Mouse (Mus musculus): Measurements from ENCODE around the gene Pik3r6. TPM values are rescaled to one million over a fixed set of nuclear protein-coding genes. Genes with fewer than 3 reads are reported as not detected.

Gene Pik3r6
- polyA plus RNA-seq, 1 experiment from 2014 or later: 1.6 TPM

DNA sequence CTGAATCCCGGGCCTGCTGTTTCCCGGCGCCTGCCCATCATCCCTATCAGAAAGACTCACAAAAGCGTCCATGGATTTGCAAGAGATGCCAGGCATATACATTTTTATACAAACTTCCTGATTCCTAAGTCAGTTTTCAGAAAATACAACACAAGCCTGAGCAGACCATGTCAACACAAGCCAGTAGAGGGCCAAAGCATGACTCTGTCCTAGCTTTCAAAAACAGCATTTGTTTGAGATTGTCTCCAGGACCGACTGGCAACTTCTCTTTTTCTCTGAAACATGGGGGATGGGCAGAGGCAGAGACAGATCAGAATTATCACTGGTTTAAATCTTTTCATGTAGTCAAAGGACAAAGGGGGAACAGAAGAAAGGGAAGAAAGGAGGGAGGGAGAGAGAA lies 18.5 kb downstream of the Pik3r6 start:
- Histone ChIP-seq H3K36me3 (no peaks in the 10 kb centered on the region), H3K4me3 (no peak overlapping the region), H3K4me1 (peaks cover 2% of the 10 kb centered on the region; the same call in 1 of the 2 replicates), H3K27ac (replicated peaks) (no peak overlapping the region), H3K9me3 (replicated peaks) (peaks cover 15% of the 10 kb centered on the region), H3K27me3 (ENCODE audit: low read depth, poor library complexity, severe bottlenecking) (no peaks in the 10 kb centered on the region)
- DNase-seq (ENCODE audit: low spot score): no peak
- WGBS: 82% methylated on average over 5 of the region's 5 CpGs

DNA sequence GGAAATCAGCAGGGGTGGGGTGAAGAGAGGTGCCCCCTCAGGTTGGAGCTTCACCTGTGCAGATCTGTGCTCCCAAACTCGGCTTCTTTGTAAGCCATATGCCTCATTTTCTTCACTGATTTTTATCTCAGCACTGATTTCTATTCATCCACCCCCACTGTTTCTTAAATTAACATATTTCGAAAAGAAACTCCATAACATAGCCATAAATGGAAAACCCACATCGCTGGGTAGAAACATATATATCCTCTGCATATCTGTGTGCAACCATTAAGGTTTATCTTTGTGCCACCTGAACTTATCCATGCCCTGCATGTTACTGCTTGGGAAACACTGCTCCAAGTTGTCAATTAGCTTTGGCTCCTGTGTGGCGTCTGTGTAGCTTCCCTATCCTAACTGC lies 23.6 kb downstream of the Pik3r6 start:
- H3K4me3 ChIP-seq: no peak overlapping the region
- H3K4me1 ChIP-seq: peaks cover 6% of the 10 kb centered on the region; the same call in 1 of the 2 replicates
- 82% methylated on average over 4 of the region's 4 CpGs for WGBS
- peaks cover 10% of the 10 kb centered on the region; the same call in 1 of the 2 replicates for H3K27me3 ChIP-seq (ENCODE audit: low read depth, poor library complexity, severe bottlenecking)
- H3K9me3 ChIP-seq (replicated peaks): no peaks in the 10 kb centered on the region
- no peak for DNase-seq (ENCODE audit: low spot score)
- no peaks in the 10 kb centered on the region for H3K36me3 ChIP-seq
- no peak overlapping the region for H3K27ac ChIP-seq (replicated peaks)

DNA sequence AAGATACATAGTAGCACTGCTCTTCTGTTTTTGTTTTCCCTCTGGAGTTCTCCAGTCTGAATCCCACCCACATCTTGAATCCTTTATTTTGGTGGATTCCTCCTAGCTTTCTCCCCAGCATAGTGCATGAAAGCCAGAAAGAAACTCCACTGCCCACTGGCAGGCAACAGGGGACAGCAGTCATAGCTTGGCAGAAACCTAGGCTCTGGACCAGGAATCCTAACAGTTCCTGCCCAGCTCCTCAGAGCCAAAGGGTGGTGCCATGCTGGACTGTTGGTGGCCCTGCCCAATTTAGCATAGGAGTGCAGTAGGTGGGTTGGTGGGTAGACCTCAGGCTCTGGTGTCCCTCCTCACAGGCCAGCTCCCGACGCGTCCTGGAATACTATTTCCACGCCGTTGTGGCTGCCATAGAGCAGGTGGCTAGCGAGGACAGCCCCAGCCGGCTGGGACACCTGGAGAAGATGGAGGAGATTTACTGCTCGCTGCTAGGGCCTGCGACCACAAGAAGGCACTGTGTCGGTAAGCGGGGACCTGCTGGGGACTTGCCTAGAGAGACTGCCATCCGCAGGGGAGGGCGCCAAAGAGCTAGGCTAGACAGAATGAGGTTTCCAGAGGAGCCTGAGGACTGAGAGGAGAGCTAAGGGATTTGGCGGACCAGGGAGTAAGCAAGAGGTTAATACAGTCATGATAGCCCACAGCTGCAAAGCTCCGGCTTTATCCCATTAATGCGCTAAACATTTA lies 28.4 kb downstream of the Pik3r6 start:
- Histone ChIP-seq H3K36me3 (no peaks in the 10 kb centered on the region), H3K4me3 (no peak overlapping the region), H3K27me3 (ENCODE audit: low read depth, poor library complexity, severe bottlenecking) (peaks cover 10% of the 10 kb centered on the region; the same call in 1 of the 2 replicates), H3K27ac (replicated peaks) (no peak overlapping the region), H3K4me1 (peaks cover 4% of the 10 kb centered on the region; the same call in 1 of the 2 replicates), H3K9me3 (replicated peaks) (no peaks in the 10 kb centered on the region)
- 30% methylated on average over 16 of the region's 16 CpGs for WGBS
- peak; percentile 30 for DNase-seq (ENCODE audit: low spot score)

DNA sequence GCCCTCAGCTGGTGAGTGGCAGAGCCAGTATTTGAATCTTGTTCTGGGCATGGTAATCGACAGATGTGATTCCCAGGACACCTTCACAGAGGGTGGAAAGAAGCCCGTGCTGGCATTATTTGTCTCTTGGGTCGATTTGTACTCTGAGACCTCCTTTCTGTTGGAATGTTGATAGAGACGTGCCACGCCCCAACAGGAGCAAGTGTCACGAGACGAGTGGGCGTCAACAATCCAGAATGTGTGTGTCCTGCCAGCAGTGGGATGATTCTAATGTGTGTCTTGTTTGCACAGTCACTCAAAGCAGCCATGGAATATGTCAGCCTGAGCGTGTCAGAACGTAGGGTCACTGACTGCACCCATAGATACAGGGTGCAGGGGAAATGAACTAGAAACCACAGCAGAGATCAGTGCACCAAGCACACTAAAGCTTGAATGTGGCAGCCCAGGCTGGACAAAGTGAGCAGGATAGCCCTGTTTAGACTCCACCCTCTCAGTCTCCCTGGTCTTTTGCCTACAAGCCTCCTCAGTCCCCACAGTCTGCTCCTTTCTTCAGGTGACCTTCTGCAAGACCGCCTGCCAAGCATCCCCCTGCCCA lies 29.2 kb downstream of the Pik3r6 start:
- Histone ChIP-seq H3K36me3 (no peaks in the 10 kb centered on the region), H3K27ac (replicated peaks) (no peak overlapping the region), H3K27me3 (ENCODE audit: low read depth, poor library complexity, severe bottlenecking) (peaks cover 10% of the 10 kb centered on the region; the same call in 1 of the 2 replicates), H3K9me3 (replicated peaks) (no peaks in the 10 kb centered on the region), H3K4me1 (peaks cover 8% of the 10 kb centered on the region; the same call in 1 of the 2 replicates), H3K4me3 (no peak overlapping the region)
- no peak for DNase-seq (ENCODE audit: low spot score)
- 82% methylated on average over 11 of the region's 11 CpGs for WGBS

DNA sequence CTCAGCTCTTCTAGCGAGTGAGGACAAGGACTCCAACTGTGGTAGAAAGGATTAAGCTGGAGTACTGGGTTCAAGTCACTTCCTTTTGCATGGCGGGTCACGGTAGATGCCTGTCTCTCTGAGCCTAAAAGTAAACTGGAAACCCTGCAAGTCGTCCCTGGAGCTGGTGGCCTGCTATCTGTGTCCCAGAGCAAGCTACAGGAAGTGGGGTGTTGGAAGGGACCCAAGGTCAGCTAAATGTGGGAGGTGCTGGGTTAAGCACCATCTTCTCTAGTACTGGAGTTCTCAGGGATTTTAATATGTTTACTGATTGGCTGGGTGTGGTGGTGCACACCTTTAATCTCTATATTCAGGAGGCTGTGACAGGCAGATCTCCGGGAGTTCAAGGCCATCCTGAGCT lies 30.0 kb downstream of the Pik3r6 start:
- H3K36me3 ChIP-seq: no peaks in the 10 kb centered on the region
- no peak overlapping the region for H3K27ac ChIP-seq (replicated peaks)
- DNase-seq (ENCODE audit: low spot score): no peak
- no peak overlapping the region for H3K4me3 ChIP-seq
- peaks cover 10% of the 10 kb centered on the region; the same call in 1 of the 2 replicates for H3K27me3 ChIP-seq (ENCODE audit: low read depth, poor library complexity, severe bottlenecking)
- no peaks in the 10 kb centered on the region for H3K9me3 ChIP-seq (replicated peaks)
- WGBS: 80% methylated on average over 5 of the region's 5 CpGs
- H3K4me1 ChIP-seq: peaks cover 8% of the 10 kb centered on the region; the same call in 1 of the 2 replicates

DNA sequence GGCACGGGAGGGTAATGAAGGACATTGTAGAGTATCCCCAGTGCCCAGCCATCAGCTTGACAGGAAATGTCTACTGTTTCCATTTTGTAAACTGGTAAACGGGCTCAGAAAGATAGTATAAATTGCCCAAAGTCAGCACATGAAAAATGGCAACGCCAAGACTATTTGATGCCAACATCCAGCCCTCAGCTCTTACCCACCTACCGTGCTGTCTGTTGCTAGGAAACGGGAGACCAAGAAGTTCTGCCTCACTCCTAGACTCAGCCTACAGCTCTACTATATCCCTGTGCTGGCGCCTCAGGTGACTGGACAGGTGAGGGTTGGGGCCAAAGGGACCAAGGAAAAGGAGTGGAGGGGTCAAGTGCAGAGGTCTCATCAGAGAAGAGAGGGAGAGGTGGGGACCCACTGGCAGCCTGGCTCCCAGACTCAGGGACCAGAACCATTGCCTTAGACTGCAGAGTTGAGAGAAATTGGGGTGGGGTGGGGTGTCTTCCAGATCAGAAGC lies 31.2 kb downstream of the Pik3r6 start:
- Histone ChIP-seq H3K27ac (replicated peaks) (no peak overlapping the region), H3K27me3 (ENCODE audit: low read depth, poor library complexity, severe bottlenecking) (peaks cover 10% of the 10 kb centered on the region; the same call in 1 of the 2 replicates), H3K4me1 (peaks cover 9% of the 10 kb centered on the region; the same call in 1 of the 2 replicates), H3K9me3 (replicated peaks) (no peaks in the 10 kb centered on the region), H3K36me3 (no peaks in the 10 kb centered on the region), H3K4me3 (no peak overlapping the region)
- WGBS: 89% methylated on average over 6 of the region's 6 CpGs
- no peak for DNase-seq (ENCODE audit: low spot score)

DNA sequence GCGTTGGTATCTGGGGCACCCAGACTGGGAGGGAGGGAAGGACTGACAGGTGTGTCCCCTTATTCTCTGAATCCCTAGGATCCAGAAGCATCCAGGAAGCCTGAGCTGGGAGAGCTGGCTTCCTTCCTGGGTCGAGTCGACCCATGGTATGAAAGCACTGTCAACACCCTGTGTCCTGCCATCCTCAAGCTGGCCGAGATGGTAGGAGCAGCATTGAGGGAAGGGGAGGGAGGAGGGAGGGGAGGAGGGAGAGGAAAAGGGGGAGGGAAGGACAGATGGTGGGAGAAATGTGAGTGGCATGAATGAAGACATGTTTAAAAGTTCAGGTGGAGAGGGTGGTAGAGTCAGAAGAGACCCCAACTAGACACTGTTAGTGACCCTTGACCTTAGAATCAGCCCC lies 33.2 kb downstream of the Pik3r6 start:
- Histone ChIP-seq H3K4me3 (no peak overlapping the region), H3K4me1 (peaks cover 14% of the 10 kb centered on the region; the same call in 1 of the 2 replicates), H3K9me3 (replicated peaks) (no peaks in the 10 kb centered on the region), H3K27ac (replicated peaks) (no peak overlapping the region), H3K36me3 (no peaks in the 10 kb centered on the region), H3K27me3 (ENCODE audit: low read depth, poor library complexity, severe bottlenecking) (0 out of 2 replicates have a peak, but pooled peaks cover 5% of the 10 kb centered on the region)
- DNase-seq (ENCODE audit: low spot score): no peak
- WGBS: 75% methylated on average over 4 of the region's 4 CpGs

DNA sequence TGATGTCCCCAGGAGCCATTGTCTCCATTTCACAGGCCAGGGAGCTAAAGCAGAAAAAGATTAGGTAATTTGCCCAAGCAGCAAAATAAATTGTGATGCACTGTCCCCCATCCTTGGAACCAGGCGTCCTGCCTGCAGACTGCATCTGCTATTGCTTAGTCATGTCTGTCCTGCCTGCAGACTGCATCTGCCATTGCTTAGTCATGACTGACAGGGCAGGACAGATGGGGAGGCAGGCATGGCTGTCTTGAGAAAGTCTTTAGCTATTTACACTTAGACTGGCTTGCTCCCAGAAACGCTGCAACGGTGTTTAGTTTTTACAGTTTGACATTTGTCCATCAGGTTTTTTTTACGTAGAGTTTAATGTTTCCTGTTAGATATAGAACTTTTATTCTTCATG lies 33.6 kb downstream of the Pik3r6 start:
- Histone ChIP-seq H3K4me3 (no peak overlapping the region), H3K36me3 (no peaks in the 10 kb centered on the region), H3K27ac (replicated peaks) (peak overlapping the region; percentile 17; the same call in 1 of the 2 replicates), H3K9me3 (replicated peaks) (no peaks in the 10 kb centered on the region), H3K4me1 (peaks cover 10% of the 10 kb centered on the region; the same call in 1 of the 2 replicates), H3K27me3 (ENCODE audit: low read depth, poor library complexity, severe bottlenecking) (0 out of 2 replicates have a peak, but pooled peaks cover under 1% of the 10 kb centered on the region)
- DNase-seq (ENCODE audit: low spot score): peak; percentile 40
- WGBS: 66% methylated on average over 4 of the region's 4 CpGs

DNA sequence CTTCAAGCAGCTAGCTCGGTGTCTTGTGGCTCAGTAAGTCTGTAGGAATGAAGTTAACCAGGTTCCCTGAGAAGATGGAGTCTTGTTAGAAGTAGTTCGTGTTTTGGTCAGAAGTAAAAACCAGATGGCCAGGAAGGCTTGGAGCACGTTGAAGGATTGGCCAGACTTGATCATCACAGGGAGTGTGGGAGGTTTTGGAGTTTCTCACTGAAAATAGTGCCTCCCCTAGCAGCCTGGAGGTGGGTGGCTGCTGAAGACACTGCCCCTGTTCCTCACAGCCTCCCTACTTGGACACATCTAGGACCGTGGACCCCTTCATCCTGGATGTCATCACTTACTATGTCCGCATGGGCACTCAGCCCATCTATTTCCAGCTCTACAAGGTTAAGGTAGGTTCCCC lies 36.8 kb downstream of the Pik3r6 start:
- peaks cover 12% of the 10 kb centered on the region for H3K4me1 ChIP-seq
- no peaks in the 10 kb centered on the region for H3K9me3 ChIP-seq (replicated peaks)
- no peak overlapping the region for H3K27ac ChIP-seq (replicated peaks)
- no peaks in the 10 kb centered on the region for H3K36me3 ChIP-seq
- H3K4me3 ChIP-seq: no peak overlapping the region
- H3K27me3 ChIP-seq (ENCODE audit: low read depth, poor library complexity, severe bottlenecking): peaks cover 10% of the 10 kb centered on the region; the same call in 1 of the 2 replicates
- 63% methylated on average over 5 of the region's 5 CpGs for WGBS
- DNase-seq (ENCODE audit: low spot score): no peak

DNA sequence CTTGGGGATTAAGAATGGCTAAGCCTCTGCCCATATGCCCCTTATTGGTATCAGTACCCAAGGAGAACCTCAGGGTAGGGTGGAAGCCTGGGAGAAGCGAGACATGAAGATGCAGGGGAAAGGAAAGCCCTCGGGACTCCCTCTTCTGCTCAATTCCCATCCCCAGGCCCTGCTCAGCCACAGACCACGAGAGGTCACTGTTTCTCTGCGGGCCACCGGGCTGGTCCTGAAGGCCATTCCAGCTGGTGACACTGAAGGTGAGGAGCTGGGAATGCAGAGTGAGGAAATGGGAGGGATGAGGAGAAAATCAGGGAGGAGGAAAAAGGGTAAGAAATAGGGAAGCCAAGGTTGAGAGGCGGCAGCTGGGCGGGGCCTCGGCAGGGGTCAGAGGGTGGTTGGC lies 41.7 kb downstream of the Pik3r6 start:
- H3K9me3 ChIP-seq (replicated peaks): no peaks in the 10 kb centered on the region
- peak; percentile 36 for DNase-seq (ENCODE audit: low spot score)
- H3K4me1 ChIP-seq: peaks cover 8% of the 10 kb centered on the region
- H3K4me3 ChIP-seq: no peak overlapping the region
- H3K36me3 ChIP-seq: no peaks in the 10 kb centered on the region
- peaks cover 10% of the 10 kb centered on the region; the same call in 1 of the 2 replicates for H3K27me3 ChIP-seq (ENCODE audit: low read depth, poor library complexity, severe bottlenecking)
- H3K27ac ChIP-seq (replicated peaks): no peak overlapping the region
- 8% methylated on average over 8 of the region's 8 CpGs for WGBS

DNA sequence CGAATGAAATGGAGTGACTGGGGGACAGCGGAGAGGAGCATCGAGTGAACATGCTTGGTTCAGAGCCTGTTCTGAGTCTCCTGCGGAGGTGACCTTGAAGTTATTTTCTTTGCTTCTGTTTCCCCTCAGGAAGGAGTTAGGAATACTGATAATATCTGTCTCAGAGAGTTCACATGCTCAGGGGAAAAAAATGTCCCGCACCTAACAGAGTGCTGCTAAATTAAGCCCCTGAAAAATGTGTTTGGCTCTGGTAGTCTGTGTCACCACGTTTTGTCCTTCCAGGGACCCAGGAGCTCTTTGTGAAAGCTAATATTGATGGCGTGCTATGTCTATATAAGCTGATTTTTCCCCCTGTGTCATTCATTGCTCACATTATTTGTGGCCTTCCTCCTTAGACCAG lies 42.4 kb downstream of the Pik3r6 start:
- WGBS: 63% methylated on average over 7 of the region's 7 CpGs

DNA sequence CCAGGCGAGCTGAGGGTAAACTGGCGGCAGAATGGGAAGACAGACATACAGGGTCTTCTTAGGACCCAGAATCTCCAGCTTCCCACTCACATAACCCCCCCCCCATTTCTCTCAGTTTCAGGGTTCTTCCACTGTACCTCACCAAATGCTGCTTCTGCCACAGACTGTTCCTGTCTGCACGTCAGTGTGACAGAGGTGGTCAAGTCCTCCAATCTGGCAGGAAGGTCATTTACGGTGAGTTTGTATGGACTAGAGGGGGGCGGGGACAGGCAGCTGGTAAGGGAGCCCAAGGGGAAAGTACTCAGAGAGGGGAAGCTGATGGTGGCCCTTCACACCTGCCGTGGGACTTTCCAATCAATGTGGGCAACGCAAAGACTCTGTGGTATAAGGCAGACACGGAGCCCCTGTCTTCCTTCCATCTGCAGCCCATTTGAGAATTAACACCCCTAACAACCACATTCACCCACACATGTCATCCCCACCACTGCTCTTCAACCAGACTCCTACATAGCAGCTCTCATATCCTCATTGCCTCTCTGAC lies 42.9 kb downstream of the Pik3r6 start:
- Histone ChIP-seq H3K9me3 (replicated peaks) (no peaks in the 10 kb centered on the region), H3K36me3 (no peaks in the 10 kb centered on the region), H3K27me3 (ENCODE audit: low read depth, poor library complexity, severe bottlenecking) (peaks cover 10% of the 10 kb centered on the region; the same call in 1 of the 2 replicates), H3K4me3 (no peak overlapping the region), H3K4me1 (peaks cover 8% of the 10 kb centered on the region), H3K27ac (replicated peaks) (no peak overlapping the region)
- no peak for DNase-seq (ENCODE audit: low spot score)
- WGBS: 81% methylated on average over 8 of the region's 8 CpGs

More for the DNA sequence above, 42.4 kb downstream of the Pik3r6 start:
- Histone ChIP-seq H3K4me1 (peaks cover 8% of the 10 kb centered on the region), H3K9me3 (replicated peaks) (no peaks in the 10 kb centered on the region), H3K36me3 (no peaks in the 10 kb centered on the region), H3K27ac (replicated peaks) (no peak overlapping the region), H3K27me3 (ENCODE audit: low read depth, poor library complexity, severe bottlenecking) (peaks cover 10% of the 10 kb centered on the region; the same call in 1 of the 2 replicates), H3K4me3 (no peak overlapping the region)
- DNase-seq (ENCODE audit: low spot score): no peak
